In genomic region chr11:107853088-107853487, GRCm38 (mm10) we compare ENCODE assay signal across 9 mouse cellular contexts. TPM values are rescaled to one million over a fixed set of nuclear protein-coding genes. Genes with fewer than 3 reads are reported as not detected.
DNase-seq lines count a peak whose midpoint lies in the region; ATAC-seq and TF ChIP-seq lines count a peak whose summit lies in the region.
"Had no signal": no experiment of that assay in that cellular context is flagged by ENCODE, and none has a peak within 500 bp of the region (broad histone marks: within the 10 kb centered on the region; RNA-seq: fewer than 3 reads in every experiment).

No protein-coding gene starts in this region.

- peak; percentile 11 to 35 for DNase-seq in heart, adult 2 months
- no peak for DNase-seq in heart, embryonic 10.5 days (ENCODE audit: low spot score)
- peak; percentile 21 for DNase-seq in CD4-positive helper T cell, adult 2 months (ENCODE audit: low read depth, low spot score)
- peak; percentile 60 to 80 for DNase-seq in adrenal gland, postnatal 36 days
- peak; percentile 45 for DNase-seq in layer of hippocampus, adult 9-11 months
- peak; percentile 51 for DNase-seq in thymus, postnatal 25 days

- H3K27me3 ChIP-seq in heart, adult 2 months (ENCODE audit: control insufficient read depth, insufficient read depth, low read length), result no peaks in the 10 kb centered on the region
- no peaks in the 10 kb centered on the region for H3K27me3 ChIP-seq in heart, embryonic 10.5 days (ENCODE audit: insufficient read depth, poor library complexity, severe bottlenecking)

- no peaks in the 10 kb centered on the region for H3K79me2 ChIP-seq in heart, adult 2 months (replicated peaks; ENCODE audit: control insufficient read depth, insufficient read depth, low read length)

- no peak overlapping the region for H3K4me3 ChIP-seq in heart, adult 2 months
- H3K4me3 ChIP-seq in heart, embryonic 10.5 days, result no peak overlapping the region
- H3K4me3 ChIP-seq: limb, embryonic 12.5 days had no signal

- peak; percentile 77 for TF ChIP-seq CTCF in heart, adult 2 months (IDR thresholded peaks at IDR 0.05)

- no peaks in the 10 kb centered on the region for H3K4me1 ChIP-seq in heart, adult 2 months (ENCODE audit: control insufficient read depth, insufficient read depth, low read length)
- H3K4me1 ChIP-seq in heart, embryonic 10.5 days, result 0 out of 2 replicates have a peak, but pooled peaks cover 3% of the 10 kb centered on the region
- H3K4me1 ChIP-seq: limb, embryonic 12.5 days had no signal

- TF ChIP-seq POLR2A in heart, adult 2 months (IDR thresholded peaks at IDR 0.05; ENCODE audit: insufficient read depth, low read depth, low read length), result no peak

- H3K27ac ChIP-seq in heart, adult 2 months, result no peak overlapping the region
- H3K27ac ChIP-seq in heart, embryonic 10.5 days, result no peak overlapping the region
- H3K27ac ChIP-seq: limb, embryonic 12.5 days had no signal

- peak; percentile 84 for ATAC-seq in frontal cortex, adult (ENCODE audit: low TSS enrichment)
- peak; percentile 70 for ATAC-seq in megakaryocyte-erythroid progenitor cell, adult 5-6 weeks (replicated peaks; ENCODE audit: low FRiP score, low TSS enrichment, poor library complexity, severe bottlenecking)

- no peak overlapping the region for H3K9ac ChIP-seq in heart, adult 2 months (ENCODE audit: low read depth, low read length)
- H3K9ac ChIP-seq: limb, embryonic 12.5 days had no signal

- intact Hi-C loops in heart, adult 2 months (cut with DNase I), result loop anchor here (1.0 to 2.0 kb wide), 2 partner anchors 224 to 340 kb away; no protein-coding TSS in a partner anchor

- 16% methylated on average over 1 of the region's 1 CpGs for WGBS in heart, adult 2 months
- 30% methylated on average over 1 of the region's 1 CpGs for WGBS in heart, embryonic 10.5 days

- H3K9me3 ChIP-seq in heart, embryonic 10.5 days, result no peaks in the 10 kb centered on the region
- H3K9me3 ChIP-seq: limb, embryonic 12.5 days had no signal

- no peaks in the 10 kb centered on the region for H3K36me3 ChIP-seq in heart, adult 2 months (ENCODE audit: control insufficient read depth, insufficient read depth, low read length)
- H3K36me3 ChIP-seq in heart, embryonic 10.5 days, result no peaks in the 10 kb centered on the region
- H3K36me3 ChIP-seq: limb, embryonic 12.5 days had no signal

- no peak for TF ChIP-seq EP300 in heart, adult 2 months (IDR thresholded peaks at IDR 0.05; ENCODE audit: insufficient read depth, low read depth, low read length)

RNA-seq across cellular contexts. Expression of gene Cacng4, which starts 58.7 kb away (rescaled TPM):
- total RNA-seq in heart, adult 2 months (2021), result not detected
- polyA plus RNA-seq in heart, adult 2 months (2012; rRNA removed), result 0.18 TPM in 1 of 2 replicates, not detected in the other
- 0.14 and 0.80 TPM in 2 replicates for polyA plus RNA-seq in heart, embryonic 10.5 days (2016; fragmentation: Nextera tagmentation; extraction: Ambion mirVana)
- total RNA-seq in adrenal gland, postnatal 36 days (2021), result 1 to 10 TPM; 1.9 to 2.0 TPM
- total RNA-seq in megakaryocyte-erythroid progenitor cell, adult 5-6 weeks (2014; fragmentation: Nextera tagmentation), result not detected in 2 replicates
- not detected in 2 replicates for total RNA-seq in megakaryocyte-erythroid progenitor cell, adult 5-6 weeks (2017)
